Mouse (Mus musculus) liver, postnatal 0 days (tissue): ENCODE results near the gene Aars2.

Source experiments
- CTCF ChIP-seq: sonication (generic); IDR thresholded peaks from 2 replicates; pipeline ENCODE4 v1.5.1; 2016; ENCODE audit warnings: antibody characterized with exemption, low read depth
- EP300 ChIP-seq: IDR thresholded peaks from 2 replicates; pipeline ENCODE4 v1.6.1; 2016; ENCODE audit warnings: antibody characterized with exemption, low read depth, mild to moderate bottlenecking

DNA sequence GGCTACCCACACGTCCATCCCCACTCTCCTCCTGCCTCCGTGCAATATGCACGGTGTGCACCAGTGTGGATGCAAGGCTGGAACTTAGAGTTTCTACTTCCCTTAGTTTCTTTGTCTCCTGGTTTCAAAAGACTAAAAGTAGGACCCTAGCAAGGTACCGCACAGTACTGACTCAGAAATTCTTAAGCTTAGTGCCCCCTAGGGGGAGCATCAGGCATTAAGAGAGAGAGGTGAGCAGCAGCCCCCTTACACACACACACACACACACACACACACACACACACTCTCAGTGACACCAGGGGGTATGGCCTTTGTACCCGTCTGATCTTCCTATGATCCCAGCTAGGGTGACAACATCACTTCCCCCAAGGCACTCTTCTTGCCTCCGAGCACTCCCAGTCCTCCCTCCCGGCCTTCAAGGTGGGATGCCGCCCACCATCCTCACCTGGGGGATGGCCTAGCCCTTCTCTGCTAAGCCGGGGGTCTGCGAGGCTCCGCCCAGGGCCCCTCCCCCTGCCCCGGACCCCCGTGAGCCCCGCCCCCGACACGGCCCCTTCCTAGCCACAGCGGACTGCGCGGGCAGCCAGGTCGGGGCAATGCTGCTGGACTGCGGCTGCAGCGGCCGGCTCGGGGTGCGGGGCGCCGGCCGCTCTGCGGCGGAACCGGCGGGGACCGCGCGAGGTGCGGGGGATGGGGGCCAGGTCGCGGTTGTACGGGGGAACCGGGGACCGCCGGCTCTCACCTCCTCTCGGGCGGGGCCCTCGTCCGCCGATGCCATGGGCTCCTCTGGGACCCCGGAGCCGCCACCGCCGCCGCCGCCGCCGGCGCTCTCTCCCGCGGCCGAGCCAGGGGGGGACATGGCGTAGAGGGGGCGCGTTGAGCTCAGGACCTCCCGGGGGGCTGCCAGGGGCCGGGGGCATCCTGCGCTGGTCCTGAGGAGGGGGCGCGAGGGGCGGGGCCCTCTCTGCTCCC is 42.2 kb downstream of the Aars2 start:
- peak; percentile 29; the same call in 1 of the 2 replicates for TF ChIP-seq CTCF
- TF ChIP-seq EP300, result no peak
